ENCODE assay signal across 8 mouse cellular contexts in genomic region chr11:114676431-114676830, GRCm38 (mm10). TPM values are rescaled to one million over a fixed set of nuclear protein-coding genes. Genes with fewer than 3 reads are reported as not detected.
DNase-seq lines count a peak whose midpoint lies in the region; ATAC-seq and TF ChIP-seq lines count a peak whose summit lies in the region.

No protein-coding gene starts in this region.

- H3K27me3 ChIP-seq in thymus, adult 2 months (ENCODE audit: control insufficient read depth, insufficient read depth, low read length): peaks cover 6% of the 10 kb centered on the region; the same call in 1 of the 2 replicates
- no peaks in the 10 kb centered on the region for H3K27me3 ChIP-seq in intestine, postnatal 0 days (replicated peaks; ENCODE audit: control insufficient read depth, insufficient read depth, low read length)

- peaks cover 15% of the 10 kb centered on the region for H3K4me1 ChIP-seq in thymus, adult 2 months (replicated peaks; ENCODE audit: control insufficient read depth, insufficient read depth, low read length)
- peaks cover 7% of the 10 kb centered on the region; the same call in 1 of the 2 replicates for H3K4me1 ChIP-seq in intestine, postnatal 0 days (replicated peaks; ENCODE audit: control insufficient read depth, insufficient read depth, low read length)
- H3K4me1 ChIP-seq in lung, adult 2 months (ENCODE audit: control insufficient read depth, insufficient read depth, low read length): peaks cover 11% of the 10 kb centered on the region
- H3K4me1 ChIP-seq in olfactory bulb, adult 2 months (ENCODE audit: control insufficient read depth, insufficient read depth, low read length): peaks cover 27% of the 10 kb centered on the region

- WGBS in thymus, adult 2 months: 11% methylated on average over 14 of the region's 14 CpGs
- 12% methylated on average over 14 of the region's 14 CpGs for WGBS in intestine, postnatal 0 days
- 30% methylated on average over 14 of the region's 14 CpGs for WGBS in lung, adult 2 months
- WGBS in olfactory bulb, adult 2 months: 34% methylated on average over 14 of the region's 14 CpGs

- DNase-seq in thymus, adult 2 months: no peak
- no peak for DNase-seq in thymus, postnatal 14 days
- DNase-seq in fibroblast of lung, adult 2 months (ENCODE audit: low read depth): peak; percentile 44
- DNase-seq in lung, adult 2 months: peak; percentile 29
- no peak for DNase-seq in right cerebral cortex, adult 2 months (ENCODE audit: low spot score in 2 of 2)
- DNase-seq in left cerebral cortex, adult 9 months (ENCODE audit: low spot score in 2 of 2): no peak

- no peak for TF ChIP-seq POLR2A in thymus, adult 2 months (IDR thresholded peaks at IDR 0.05; ENCODE audit: control insufficient read depth, extremely low read depth, insufficient read depth, low read length, poor library complexity)
- no peak for TF ChIP-seq POLR2A in lung, adult 2 months (IDR thresholded peaks at IDR 0.05; ENCODE audit: borderline replicate concordance, extremely low read depth, low read depth, low read length)
- no peak for TF ChIP-seq POLR2A in olfactory bulb, adult 2 months (IDR thresholded peaks at IDR 0.05; ENCODE audit: insufficient read depth, low read depth, low read length)

- peak; percentile 78 for ATAC-seq in intestine, postnatal 0 days

- no peaks in the 10 kb centered on the region for H3K9me3 ChIP-seq in intestine, postnatal 0 days (ENCODE audit: control insufficient read depth)

- peaks cover 19% of the 10 kb centered on the region for H3K36me3 ChIP-seq in thymus, adult 2 months (ENCODE audit: control insufficient read depth, insufficient read depth, low read length)
- H3K36me3 ChIP-seq in intestine, postnatal 0 days (ENCODE audit: control insufficient read depth, insufficient read depth): peaks cover 21% of the 10 kb centered on the region

- peak overlapping the region; percentile 93 for H3K4me2 ChIP-seq in intestine, postnatal 0 days (replicated peaks; ENCODE audit: low read depth)

- peak overlapping the region; percentile 84 for H3K9ac ChIP-seq in intestine, postnatal 0 days (ENCODE audit: low read depth, low read length)

- no peak for TF ChIP-seq CTCF in thymus, adult 2 months (IDR thresholded peaks at IDR 0.05; ENCODE audit: borderline replicate concordance, control insufficient read depth, extremely low read depth, insufficient read depth, low read length, poor library complexity)
- no peak for TF ChIP-seq CTCF in intestine, postnatal 0 days (IDR thresholded peaks at IDR 0.05; ENCODE audit: low read depth)
- TF ChIP-seq CTCF in lung, adult 2 months (IDR thresholded peaks at IDR 0.05; ENCODE audit: insufficient read depth, low read length): no peak
- no peak for TF ChIP-seq CTCF in olfactory bulb, adult 2 months (IDR thresholded peaks at IDR 0.05; ENCODE audit: insufficient read depth, low read depth, low read length)

- H3K27ac ChIP-seq in thymus, adult 2 months (ENCODE audit: control insufficient read depth, insufficient read depth, low read length): no peak overlapping the region
- peak overlapping the region; percentile 88 for H3K27ac ChIP-seq in intestine, postnatal 0 days (ENCODE audit: low read depth, low read length)
- H3K27ac ChIP-seq in olfactory bulb, adult 2 months (ENCODE audit: insufficient read depth, low read depth, low read length): peak overlapping the region; percentile 31; the same call in 1 of the 2 replicates

- H3K4me3 ChIP-seq in thymus, adult 2 months (ENCODE audit: control insufficient read depth, insufficient read depth, low read length): peak overlapping the region; percentile 51
- H3K4me3 ChIP-seq in intestine, postnatal 0 days (ENCODE audit: low read depth, low read length): peak overlapping the region; percentile 83
- no peak overlapping the region for H3K4me3 ChIP-seq in lung, adult 2 months (replicated peaks; ENCODE audit: extremely low read depth, low read depth, low read length)
- peak overlapping the region; percentile 65 for H3K4me3 ChIP-seq in olfactory bulb, adult 2 months (ENCODE audit: insufficient read depth, low read depth, low read length)

RNA-seq across cellular contexts. Expression of gene Ttyh2, which starts 1.2 kb away (rescaled TPM):
- 17.1 and 17.3 TPM in 2 replicates for polyA plus RNA-seq in thymus, adult 2 months (2012; rRNA removed)
- polyA plus RNA-seq in intestine, postnatal 0 days (2015; fragmentation: Nextera tagmentation; extraction: Ambion mirVana): 73.4 and 80.0 TPM in 2 replicates
- polyA plus RNA-seq in lung, adult 2 months (2012; rRNA removed): 19.0 and 20.8 TPM in 2 replicates
- not detected in 2 replicates for polyA plus RNA-seq in olfactory bulb, adult 2 months (2012; ENCODE audit: insufficient read depth, insufficient read length, low replicate concordance, missing spikeins)

RNA-seq across cellular contexts. Expression of gene Rpl38, which starts 8.1 kb away (rescaled TPM):
- 481 and 516 TPM in 2 replicates for polyA plus RNA-seq in thymus, adult 2 months (2012; rRNA removed)
- 922 and 935 TPM in 2 replicates for polyA plus RNA-seq in intestine, postnatal 0 days (2015; fragmentation: Nextera tagmentation; extraction: Ambion mirVana)
- 390 and 404 TPM in 2 replicates for polyA plus RNA-seq in lung, adult 2 months (2012; rRNA removed)
- polyA plus RNA-seq in olfactory bulb, adult 2 months (2012; ENCODE audit: insufficient read depth, insufficient read length, low replicate concordance, missing spikeins): 1,436 TPM in 1 of 2 replicates, not detected in the other

RNA-seq across cellular contexts. Expression of gene Dnaic2, which starts 50.8 kb away (rescaled TPM):
- polyA plus RNA-seq in thymus, adult 2 months (2012; rRNA removed): 1.9 TPM in 2 replicates
- 0.12 and 0.22 TPM in 2 replicates for polyA plus RNA-seq in intestine, postnatal 0 days (2015; fragmentation: Nextera tagmentation; extraction: Ambion mirVana)
- 10.5 and 13.3 TPM in 2 replicates for polyA plus RNA-seq in lung, adult 2 months (2012; rRNA removed)
- not detected in 2 replicates for polyA plus RNA-seq in olfactory bulb, adult 2 months (2012; ENCODE audit: insufficient read depth, insufficient read length, low replicate concordance, missing spikeins)

Comparison
In these comparisons a context has a peak if more than half of its experiments do, and no peak if none do; other contexts are left out.
1. DNase-seq: peak in fibroblast of lung, adult 2 months (single experiment) and lung, adult 2 months (single experiment); none in thymus, adult 2 months (single experiment), thymus, postnatal 14 days (single experiment), right cerebral cortex, adult 2 months (0 of 2) and left cerebral cortex, adult 9 months (0 of 2).
2. RNA of gene Ttyh2, which starts 1.2 kb away (polyA plus RNA-seq): 73.4 to 80.0 TPM in intestine, postnatal 0 days, 19.0 to 20.8 TPM in lung, adult 2 months and 17.1 to 17.3 TPM in thymus, adult 2 months; not detected in olfactory bulb, adult 2 months; every median in the first group is over 10 times any median in the second.